Mouse (Mus musculus): Measurements from ENCODE around the gene Wasf2. TPM values are rescaled to one million over a fixed set of nuclear protein-coding genes. Genes with fewer than 3 reads are reported as not detected.

Gene Wasf2
- total and polyA plus RNA-seq, 2 experiments from 2014 or later, result 11.3 to 24.1 TPM

GRCm38 (mm10) chr4:133166773-133167172, 36.5 kb downstream of the Wasf2 start:
- Histone ChIP-seq H3K9ac (no peak overlapping the region), H3K4me1 (ENCODE audit: insufficient read depth) (no peaks in the 10 kb centered on the region), H3K27ac (ENCODE audit: low read depth, low read length) (no peak overlapping the region), H3K27me3 (ENCODE audit: insufficient read depth, low read length) (no peaks in the 10 kb centered on the region), H3K36me3 (ENCODE audit: insufficient read depth) (no peaks in the 10 kb centered on the region), H3K9me3 (ENCODE audit: low read length) (no peaks in the 10 kb centered on the region), H3K4me3 (ENCODE audit: low read depth, low read length) (no peak overlapping the region), H3K4me2 (ENCODE audit: low read depth) (no peak overlapping the region)
- no peak for TF ChIP-seq CTCF (IDR thresholded peaks at IDR 0.05; ENCODE audit: low read depth)
- 93% methylated on average over 9 of the region's 9 CpGs for WGBS
- ATAC-seq (no peak), DNase-seq (no peak)

GRCm38 (mm10) chr4:133169237-133170055, 39.1 kb downstream of the Wasf2 start:
- no peak overlapping the region; the same call in 1 of the 2 replicates for H3K27ac ChIP-seq (ENCODE audit: low read depth, low read length)

GRCm38 (mm10) chr4:133170056-133170524, 39.8 kb downstream of the Wasf2 start:
- Histone ChIP-seq H3K27ac (ENCODE audit: low read depth, low read length) (0 out of 2 replicates have a peak overlapping the region, but pooled peaks have one; percentile 16), H3K4me1 (ENCODE audit: insufficient read depth) (no peaks in the 10 kb centered on the region), H3K9me3 (ENCODE audit: low read length) (no peaks in the 10 kb centered on the region), H3K27me3 (ENCODE audit: insufficient read depth, low read length) (no peaks in the 10 kb centered on the region), H3K4me2 (ENCODE audit: low read depth) (no peak overlapping the region), H3K4me3 (ENCODE audit: low read depth, low read length) (no peak overlapping the region), H3K36me3 (ENCODE audit: insufficient read depth) (no peaks in the 10 kb centered on the region), H3K9ac (no peak overlapping the region)
- WGBS, result 71% methylated on average over 3 of the region's 3 CpGs
- DNase-seq (no peak), ATAC-seq (no peak)
- no peak for TF ChIP-seq CTCF (IDR thresholded peaks at IDR 0.05; ENCODE audit: low read depth)

More at GRCm38 (mm10) chr4:133169237-133170055, 39.1 kb downstream of the Wasf2 start:
- H3K36me3 ChIP-seq (ENCODE audit: insufficient read depth), result no peaks in the 10 kb centered on the region
- no peak for TF ChIP-seq CTCF (IDR thresholded peaks at IDR 0.05; ENCODE audit: low read depth)
- no peaks in the 10 kb centered on the region for H3K4me1 ChIP-seq (ENCODE audit: insufficient read depth)
- H3K9me3 ChIP-seq (ENCODE audit: low read length), result no peaks in the 10 kb centered on the region
- no peaks in the 10 kb centered on the region for H3K27me3 ChIP-seq (ENCODE audit: insufficient read depth, low read length)
- no peak overlapping the region for H3K4me3 ChIP-seq (ENCODE audit: low read depth, low read length)
- ATAC-seq (no peak), DNase-seq (no peak)
- H3K4me2 ChIP-seq (ENCODE audit: low read depth), result no peak overlapping the region
- H3K9ac ChIP-seq, result no peak overlapping the region
- 89% methylated on average over 10 of the region's 10 CpGs for WGBS

- Histone ChIP-seq H3K9me3 (ENCODE audit: low read length) (no peaks in the 10 kb centered on the region), H3K36me3 (ENCODE audit: insufficient read depth) (no peaks in the 10 kb centered on the region), H3K9ac (no peak overlapping the region), H3K27ac (ENCODE audit: low read depth, low read length) (0 out of 2 replicates have a peak overlapping the region, but pooled peaks have one; percentile 16), H3K4me2 (ENCODE audit: low read depth) (no peak overlapping the region), H3K4me1 (ENCODE audit: insufficient read depth) (no peaks in the 10 kb centered on the region), H3K27me3 (ENCODE audit: insufficient read depth, low read length) (no peaks in the 10 kb centered on the region), H3K4me3 (ENCODE audit: low read depth, low read length) (no peak overlapping the region)
- peak; percentile 50 for DNase-seq
- TF ChIP-seq CTCF (IDR thresholded peaks at IDR 0.05; ENCODE audit: low read depth), result no peak
- ATAC-seq, result no peak
Observed at GRCm38 (mm10) chr4:133170616-133171015, 40.3 kb downstream of the Wasf2 start.

- ATAC-seq (no peak), DNase-seq (no peak)
- no peak overlapping the region for H3K27ac ChIP-seq (ENCODE audit: low read depth, low read length)
- peaks cover 5% of the 10 kb centered on the region; the same call in 1 of the 2 replicates for H3K36me3 ChIP-seq (ENCODE audit: insufficient read depth)
- WGBS, result 92% methylated on average over 4 of the region's 4 CpGs
- no peak overlapping the region for H3K4me2 ChIP-seq (ENCODE audit: low read depth)
- no peak for TF ChIP-seq CTCF (IDR thresholded peaks at IDR 0.05; ENCODE audit: low read depth)
- peaks cover 12% of the 10 kb centered on the region for H3K4me1 ChIP-seq (ENCODE audit: insufficient read depth)
- H3K9me3 ChIP-seq (ENCODE audit: low read length), result no peaks in the 10 kb centered on the region
- H3K27me3 ChIP-seq (ENCODE audit: insufficient read depth, low read length), result no peaks in the 10 kb centered on the region
- H3K9ac ChIP-seq, result no peak overlapping the region
- no peak overlapping the region for H3K4me3 ChIP-seq (ENCODE audit: low read depth, low read length)
Observed at GRCm38 (mm10) chr4:133172451-133172850, 42.1 kb downstream of the Wasf2 start.

GRCm38 (mm10) chr4:133174361-133174760, 44.1 kb downstream of the Wasf2 start:
- WGBS, result 86% methylated on average over 4 of the region's 4 CpGs
- Histone ChIP-seq H3K36me3 (ENCODE audit: insufficient read depth) (peaks cover 11% of the 10 kb centered on the region), H3K4me2 (ENCODE audit: low read depth) (no peak overlapping the region), H3K9ac (no peak overlapping the region), H3K27ac (ENCODE audit: low read depth, low read length) (no peak overlapping the region), H3K4me1 (ENCODE audit: insufficient read depth) (peaks cover 12% of the 10 kb centered on the region), H3K27me3 (ENCODE audit: insufficient read depth, low read length) (no peaks in the 10 kb centered on the region), H3K4me3 (ENCODE audit: low read depth, low read length) (no peak overlapping the region), H3K9me3 (ENCODE audit: low read length) (no peaks in the 10 kb centered on the region)
- no peak for ATAC-seq
- TF ChIP-seq CTCF (IDR thresholded peaks at IDR 0.05; ENCODE audit: low read depth), result no peak
- DNase-seq, result no peak

GRCm38 (mm10) chr4:133175274-133175673, 45.0 kb downstream of the Wasf2 start:
- H3K4me3 ChIP-seq (ENCODE audit: low read depth, low read length), result no peak overlapping the region
- H3K4me1 ChIP-seq (ENCODE audit: insufficient read depth), result peaks cover 12% of the 10 kb centered on the region

More at GRCm38 (mm10) chr4:133175274-133175673, 45.0 kb downstream of the Wasf2 start:
- Histone ChIP-seq H3K4me2 (ENCODE audit: low read depth) (no peak overlapping the region), H3K36me3 (ENCODE audit: insufficient read depth) (peaks cover 11% of the 10 kb centered on the region), H3K27me3 (ENCODE audit: insufficient read depth, low read length) (no peaks in the 10 kb centered on the region), H3K9me3 (ENCODE audit: low read length) (no peaks in the 10 kb centered on the region), H3K9ac (no peak overlapping the region), H3K27ac (ENCODE audit: low read depth, low read length) (no peak overlapping the region)
- TF ChIP-seq CTCF (IDR thresholded peaks at IDR 0.05; ENCODE audit: low read depth), result no peak
- WGBS, result 71% methylated on average over 7 of the region's 7 CpGs
- no peak for DNase-seq
- no peak for ATAC-seq

All from forebrain, postnatal 0 days (tissue).